Mouse (Mus musculus) thymus, adult 2 months (tissue): ENCODE results near the gene Lypd8.

Experiments
- CTCF ChIP-seq: fragments of 200-500 bp; IDR thresholded peaks from 2 replicates; pipeline ENCODE4 v1.5.1; 2012; ENCODE audit warnings: mild to moderate bottlenecking, control low read depth, low read length, moderate library complexity, borderline replicate concordance; ENCODE audit not compliant: control insufficient read depth, poor library complexity, insufficient read depth; ENCODE audit errors: extremely low read depth
- POLR2A ChIP-seq: fragments of 200-500 bp; IDR thresholded peaks from 2 replicates; pipeline ENCODE4 v1.6.1; 2012; ENCODE audit warnings: mild to moderate bottlenecking, low read length, control low read depth, moderate library complexity; ENCODE audit not compliant: control insufficient read depth, poor library complexity, insufficient read depth; ENCODE audit errors: extremely low read depth

GRCm38 (mm10) chr11:58379516-58379915, 673 bp downstream of the Lypd8 start:
- TF ChIP-seq POLR2A (no peak), CTCF (no peak)
